Mouse (Mus musculus) adrenal gland, postnatal 10 days (tissue): Measurements from ENCODE around the gene 4931406P16Rik. TPM values are rescaled to one million over a fixed set of nuclear protein-coding genes. Genes with fewer than 3 reads are reported as not detected.
A peak's percentile ranks its signal among the peaks of the same experiment; 100 is the strongest.

ENCODE experiments used
- DNase-seq: peaks from one replicate; pipeline ENCODE4 v3.0.0; 2021; ENCODE audit warnings: mixed read lengths
- total RNA-seq, 2 experiments: library from RNA; stranded (reverse); gene quantifications; 2 replicates each; pipeline ENCODE4 v1.2.3; 2021

The 4931406P16Rik gene
- total RNA-seq, 2 experiments from 2014 or later, result 89.4 to 114 TPM

DNA sequence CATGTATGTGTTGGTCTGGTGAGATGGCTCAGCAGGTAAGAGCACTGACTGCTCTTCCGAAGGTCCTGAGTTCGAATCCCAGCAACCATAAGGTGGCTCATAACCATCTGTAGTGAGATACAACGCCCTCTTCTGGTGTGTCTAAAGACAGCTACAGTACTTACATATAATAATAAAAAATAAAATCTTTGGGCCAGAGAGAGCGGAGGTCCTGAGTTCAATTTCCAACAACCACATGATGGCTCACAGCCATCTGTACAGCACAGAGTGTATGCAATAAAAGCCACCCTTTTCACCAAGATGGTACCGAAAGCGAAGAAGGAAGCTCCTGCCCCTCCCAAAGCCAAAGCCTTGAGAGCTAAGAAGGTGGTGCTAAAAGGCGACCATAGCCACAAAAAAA is 62.6 kb downstream of the 4931406P16Rik start, which contains the start of gene Gm6096:
TSS of gene Gm6096 (plus strand) at position 301 of the 400 bp plus-strand sequence.
- no peak for DNase-seq

DNA sequence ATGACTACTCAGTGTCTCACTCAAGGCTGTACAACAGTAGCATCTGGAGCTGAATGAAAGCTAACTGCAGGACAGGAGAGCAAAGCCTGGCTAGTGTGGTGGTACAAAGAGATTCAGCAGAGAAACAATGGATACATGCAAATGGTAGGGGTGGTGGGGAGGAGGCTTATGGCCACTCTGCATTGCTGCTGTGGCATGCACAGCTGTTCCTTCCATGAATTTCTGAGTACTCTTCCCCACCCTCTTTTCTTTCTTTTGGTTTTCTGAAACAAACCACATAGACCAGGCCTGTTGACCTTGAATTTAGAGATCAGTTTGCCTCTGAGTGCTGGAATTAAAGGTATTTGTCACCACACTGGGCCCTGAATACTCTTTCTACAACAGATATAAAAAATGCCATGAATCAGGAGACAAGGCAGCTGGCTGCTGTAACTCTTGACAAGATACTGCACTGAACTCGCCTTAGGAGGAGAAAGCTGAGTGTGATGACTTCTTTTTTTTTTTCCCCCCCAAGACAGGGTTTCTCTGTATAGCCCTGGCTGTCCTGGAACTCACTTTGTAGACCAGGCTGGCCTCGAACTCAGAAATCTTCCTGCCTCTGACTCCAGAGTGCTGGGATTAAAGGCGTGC is 66.4 kb downstream of the 4931406P16Rik start:
- DNase-seq, result no peak

DNA sequence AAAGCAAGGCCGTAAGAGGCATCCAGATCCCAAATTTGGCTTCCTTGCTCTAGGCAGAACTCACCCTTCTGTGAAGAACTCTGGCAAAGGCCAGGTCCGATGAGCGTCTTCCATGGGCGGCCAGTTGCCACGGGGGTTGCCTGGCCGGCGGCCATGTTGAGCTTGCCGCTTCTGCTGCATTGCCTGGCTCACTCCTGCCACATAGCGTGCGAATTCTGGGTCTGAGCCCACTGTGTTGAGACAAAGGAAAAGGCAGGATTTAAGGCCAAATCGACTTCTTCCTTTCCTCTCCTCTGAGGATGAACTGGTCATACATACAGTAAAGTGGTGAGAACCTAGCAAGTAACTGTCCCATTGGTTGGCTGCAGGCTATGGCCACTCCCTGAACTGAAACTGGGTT is 71.2 kb downstream of the 4931406P16Rik start:
- no peak for DNase-seq

DNA sequence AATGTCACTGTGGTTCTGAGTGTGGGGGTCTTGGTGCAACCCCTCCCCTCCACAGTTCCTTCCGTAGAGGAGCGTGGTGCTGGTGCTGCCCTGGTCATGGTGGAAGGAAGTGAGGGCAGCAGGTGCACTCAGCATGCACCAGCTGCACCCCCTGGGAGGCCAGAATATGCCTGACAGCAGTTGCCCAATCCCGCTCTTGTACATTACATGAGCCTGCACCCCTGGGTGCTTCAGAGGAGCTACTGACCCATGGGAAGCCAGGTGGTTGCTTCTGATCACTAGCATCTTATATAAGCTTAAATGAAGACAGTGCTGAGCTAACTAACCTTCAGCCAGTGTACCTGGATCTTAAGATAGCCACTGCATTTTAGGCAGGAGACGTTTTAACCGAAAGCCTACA is 75.3 kb downstream of the 4931406P16Rik start:
- DNase-seq, result no peak

DNA sequence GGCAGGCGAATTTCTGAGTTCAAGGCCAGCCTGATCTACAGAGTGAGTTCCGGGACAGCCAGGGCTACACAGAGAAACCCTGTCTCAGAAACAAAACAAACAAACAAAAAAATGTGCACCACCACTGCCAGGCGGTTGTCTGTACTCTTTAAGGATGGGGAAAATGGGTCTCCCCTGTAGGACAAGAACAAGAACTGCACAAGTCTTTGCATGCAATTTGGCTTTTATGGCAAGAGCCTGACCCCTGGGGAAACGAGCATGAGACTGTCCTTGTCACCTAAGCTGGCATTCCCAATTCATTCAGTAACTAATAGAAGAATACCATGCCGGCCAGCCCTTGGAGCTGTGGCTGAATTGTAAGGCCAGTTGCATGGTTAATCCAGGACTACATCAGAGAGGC is 77.7 kb downstream of the 4931406P16Rik start:
- DNase-seq, result no peak

DNA sequence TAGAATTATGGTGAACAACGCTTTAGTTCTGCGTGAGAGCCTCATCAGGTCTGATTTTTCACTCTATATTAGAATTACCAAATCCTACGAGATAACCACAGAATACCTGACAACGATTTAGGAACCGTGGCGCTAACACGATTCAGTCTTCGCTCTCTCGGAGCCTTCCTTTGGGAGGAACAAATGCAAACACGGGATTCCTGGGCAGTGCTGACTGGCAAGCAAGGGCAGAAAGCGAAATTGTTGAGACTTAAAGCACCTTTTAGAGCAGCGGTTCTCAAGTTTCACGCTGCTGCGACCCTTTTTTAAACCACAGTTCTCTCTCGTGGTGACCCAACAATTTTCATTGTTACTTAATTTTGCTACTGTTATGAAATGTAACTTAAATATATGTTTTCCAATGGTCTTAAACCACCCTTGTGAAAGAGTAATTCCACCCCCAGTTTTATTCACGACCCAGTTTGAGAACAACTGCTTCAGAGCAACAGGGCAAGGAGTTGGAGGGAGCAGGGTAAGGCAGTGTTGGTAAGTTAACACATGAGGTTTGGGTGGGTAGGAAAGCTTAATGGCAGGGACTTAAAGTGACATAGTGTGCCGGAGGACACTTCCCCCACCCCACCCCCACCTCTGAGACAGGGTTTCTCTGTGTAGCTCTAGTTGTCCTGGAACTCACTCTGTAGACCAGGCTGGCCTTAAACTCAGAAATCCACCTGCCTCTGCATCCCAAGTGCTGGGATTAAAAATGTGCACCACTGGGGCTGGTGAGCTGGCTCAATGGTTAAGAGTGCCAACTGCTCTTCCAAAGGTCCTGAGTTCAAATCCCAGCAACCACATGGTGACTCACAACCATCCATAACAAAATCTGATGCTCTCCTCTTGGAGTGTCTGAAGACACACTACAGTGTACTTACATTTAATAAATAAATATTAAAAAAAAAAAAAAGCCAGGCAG is 78.5 kb downstream of the 4931406P16Rik start:
- DNase-seq, result no peak

DNA sequence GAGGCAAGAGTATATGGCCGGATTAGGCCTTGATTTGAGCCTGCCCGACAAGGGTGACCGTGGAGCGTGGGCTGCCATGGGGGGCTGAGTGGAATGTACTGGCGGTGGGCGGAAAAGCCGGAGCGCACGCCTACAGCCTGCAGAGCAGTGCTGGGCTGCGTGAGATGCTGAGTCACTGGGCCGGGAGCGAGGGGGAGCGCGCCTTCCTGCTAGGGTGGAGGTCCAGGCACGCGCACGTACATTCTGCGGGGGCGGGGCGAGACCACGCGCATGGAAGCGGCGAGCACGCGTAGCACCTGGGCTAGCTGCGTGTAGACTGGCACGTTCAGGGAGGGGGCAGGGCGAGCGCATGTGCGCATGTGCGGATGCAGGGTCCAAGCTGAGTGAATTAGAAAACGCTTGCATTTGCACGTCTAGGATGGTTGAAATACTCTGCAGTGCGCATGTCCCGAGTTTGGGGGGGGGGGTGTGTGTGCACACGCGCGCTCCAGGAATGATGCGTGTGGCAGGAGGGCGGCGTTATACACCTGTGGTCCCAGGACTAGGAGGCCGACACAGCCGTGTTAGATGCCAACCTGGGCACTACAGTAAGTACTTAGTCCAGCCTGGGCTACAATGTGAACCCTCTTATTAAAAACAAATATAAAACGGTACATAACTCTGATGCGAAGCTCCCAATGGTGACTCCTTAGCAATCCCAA is 79.3 kb downstream of the 4931406P16Rik start:
- DNase-seq, result peak; percentile 99

DNA sequence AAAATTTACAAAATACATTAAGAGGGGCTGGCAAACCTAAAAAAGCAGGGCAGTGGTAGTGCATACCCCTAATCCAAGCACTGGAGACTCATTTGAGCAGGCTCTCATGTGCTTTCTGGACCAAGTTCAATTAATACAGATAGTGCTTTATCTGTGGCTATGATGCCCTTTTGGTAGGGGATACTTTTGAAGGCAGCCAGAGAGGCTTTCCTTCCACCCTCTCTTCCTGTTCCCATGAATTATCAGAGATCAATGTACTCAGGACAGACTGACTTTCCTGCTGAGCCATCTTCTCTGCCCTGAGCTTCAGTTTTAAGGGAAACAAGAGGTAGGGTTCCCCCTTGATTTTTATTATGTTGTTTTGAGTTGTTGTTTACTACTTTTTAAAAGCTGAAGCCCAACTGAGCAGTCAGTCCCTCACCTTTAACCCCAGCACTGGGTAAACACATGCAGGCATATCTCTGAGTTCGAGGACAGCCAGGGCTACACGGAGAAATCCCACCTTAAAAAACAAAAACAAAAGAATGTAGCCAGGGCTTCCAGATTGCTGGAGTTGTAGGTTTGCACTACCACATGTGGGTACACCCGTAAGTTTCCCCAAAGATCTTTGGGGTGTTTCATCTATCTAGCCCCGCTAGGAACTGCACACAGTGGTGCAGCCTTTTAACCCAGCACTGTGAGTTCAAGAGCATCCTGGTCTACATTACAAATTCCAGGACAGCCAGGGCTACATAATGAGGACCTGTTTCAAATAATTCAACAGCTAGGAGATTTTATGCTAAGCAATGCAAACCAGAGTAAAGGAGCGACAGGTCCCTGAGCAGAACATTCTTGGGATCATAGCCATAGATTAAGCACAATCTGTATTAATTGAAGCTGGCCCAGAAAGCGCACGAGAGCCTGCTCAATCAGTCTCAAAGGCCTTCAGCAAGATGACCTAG is 80.3 kb downstream of the 4931406P16Rik start:
- DNase-seq, result no peak

DNA sequence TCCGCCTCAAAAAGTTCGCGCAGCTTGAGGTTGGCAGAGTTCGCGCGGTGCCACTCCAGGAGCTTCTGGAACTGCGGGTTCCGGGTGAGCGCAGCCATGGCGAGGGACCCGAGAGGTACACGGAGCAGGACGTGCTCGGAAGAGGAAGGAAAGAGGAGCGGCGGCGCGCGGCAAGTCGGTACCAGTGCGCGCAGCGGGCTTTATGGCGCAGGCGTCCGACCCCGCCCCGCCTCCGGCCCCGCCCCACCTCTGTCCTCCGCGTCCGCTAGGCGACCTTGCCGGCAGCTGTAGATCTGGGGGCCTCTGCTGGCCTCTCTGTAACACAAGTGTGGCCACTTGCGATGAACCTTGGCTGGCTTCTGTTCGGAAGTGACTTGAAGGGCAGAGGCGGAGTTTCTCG is 83.2 kb downstream of the 4931406P16Rik start, which contains the start of gene Gpi1:
TSS of gene Gpi1 (minus strand) at position 221 of the 400 bp plus-strand sequence.
- DNase-seq, result peak; percentile 90

DNA sequence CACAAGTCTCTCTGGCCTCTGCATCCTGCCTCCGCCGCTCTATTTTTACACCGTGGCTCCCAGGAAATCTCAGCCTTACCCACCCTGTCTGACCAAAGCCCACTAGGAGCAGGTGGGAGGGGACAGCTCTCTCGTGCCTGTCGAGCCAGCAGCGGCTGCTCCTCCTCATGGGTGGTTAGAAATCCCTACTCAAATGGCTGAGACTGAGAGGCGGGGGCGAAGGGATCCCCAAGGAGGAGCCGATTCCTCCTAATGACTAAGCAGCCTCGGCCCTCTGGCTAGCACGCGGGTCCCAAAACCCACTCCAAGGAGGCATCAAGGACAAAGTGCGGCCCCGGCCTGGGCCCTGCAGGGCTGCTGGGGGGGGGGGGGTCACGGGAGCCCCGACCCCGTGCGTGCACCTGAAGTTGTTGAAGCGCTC is 83.7 kb downstream of the 4931406P16Rik start:
- DNase-seq, result peak; percentile 63

DNA sequence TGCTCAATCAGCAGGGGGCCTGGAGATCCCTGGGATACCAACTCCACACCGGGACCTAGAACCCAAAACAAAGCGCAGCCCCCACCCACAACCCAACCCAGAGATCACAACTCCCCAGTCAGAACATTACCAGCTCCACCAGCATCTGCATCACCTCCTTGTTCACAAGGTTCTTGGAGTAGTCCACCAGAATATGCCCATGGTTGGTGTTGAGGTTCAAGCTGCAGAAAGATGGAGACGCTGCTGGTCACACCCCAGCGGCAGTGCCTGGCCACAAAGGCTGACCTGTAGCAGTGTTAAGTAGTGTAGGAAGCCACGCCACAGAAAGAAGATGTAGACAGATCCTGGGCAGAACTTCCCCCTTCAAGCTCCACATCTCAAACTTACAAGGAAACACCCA is 84.2 kb downstream of the 4931406P16Rik start:
- no peak for DNase-seq

DNA sequence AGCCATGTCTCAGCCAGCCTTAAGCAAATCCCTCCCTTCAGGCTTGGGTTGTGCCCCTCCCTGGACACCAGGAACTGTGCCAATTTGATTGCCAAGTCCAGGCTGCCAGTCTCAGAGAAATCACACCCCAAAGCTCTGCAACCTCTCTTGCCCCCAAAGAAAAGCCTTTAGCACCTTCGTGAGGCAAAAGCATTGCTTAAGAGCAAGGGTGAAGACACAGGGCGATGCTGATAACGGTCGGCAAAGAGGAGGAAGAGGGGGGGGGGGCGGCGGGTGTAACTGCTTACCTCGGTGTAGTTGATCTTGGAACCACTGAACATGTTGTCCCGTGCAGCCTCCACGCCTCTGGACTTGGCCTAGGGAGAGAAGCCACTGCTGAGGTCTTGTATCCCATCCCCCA is 84.7 kb downstream of the 4931406P16Rik start:
- DNase-seq, result peak; percentile 71

DNA sequence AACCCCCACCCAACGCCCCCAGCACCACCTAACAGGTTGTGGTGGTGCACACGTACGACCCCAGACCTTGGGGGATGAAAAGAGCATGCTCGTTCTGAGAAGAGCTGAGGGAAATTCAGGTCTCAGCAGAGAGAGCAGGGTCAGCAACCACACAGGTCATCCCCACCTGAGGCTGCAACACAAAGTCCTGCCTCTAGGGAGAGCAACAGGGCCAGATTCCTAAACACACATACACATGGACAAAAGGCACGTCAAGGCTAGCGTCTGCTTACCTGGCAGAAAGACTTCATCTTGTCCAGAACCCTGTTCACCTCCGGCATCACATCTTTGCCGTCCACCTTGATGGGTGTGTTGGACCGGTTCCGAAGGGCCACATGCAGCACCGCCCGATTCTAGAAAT is 86.5 kb downstream of the 4931406P16Rik start:
- DNase-seq, result no peak

DNA sequence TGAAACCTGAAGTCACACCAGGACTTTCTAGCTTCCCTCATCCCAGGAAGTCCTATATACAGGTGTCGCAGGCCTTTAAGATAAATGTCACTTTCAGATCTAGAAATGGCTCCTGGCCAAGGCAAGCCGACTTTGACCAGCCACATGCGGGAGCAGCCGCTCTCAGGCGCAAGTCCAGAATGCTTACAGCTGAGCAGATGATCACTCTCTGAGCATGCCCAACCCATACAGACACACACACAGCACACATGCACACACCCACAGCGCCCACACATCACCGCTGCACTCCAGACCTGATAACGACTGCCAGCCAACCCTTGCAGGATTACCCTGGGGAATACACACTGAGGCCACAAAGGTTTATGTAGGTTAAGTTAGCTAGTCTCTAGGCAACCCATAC is 87.3 kb downstream of the 4931406P16Rik start:
- no peak for DNase-seq

DNA sequence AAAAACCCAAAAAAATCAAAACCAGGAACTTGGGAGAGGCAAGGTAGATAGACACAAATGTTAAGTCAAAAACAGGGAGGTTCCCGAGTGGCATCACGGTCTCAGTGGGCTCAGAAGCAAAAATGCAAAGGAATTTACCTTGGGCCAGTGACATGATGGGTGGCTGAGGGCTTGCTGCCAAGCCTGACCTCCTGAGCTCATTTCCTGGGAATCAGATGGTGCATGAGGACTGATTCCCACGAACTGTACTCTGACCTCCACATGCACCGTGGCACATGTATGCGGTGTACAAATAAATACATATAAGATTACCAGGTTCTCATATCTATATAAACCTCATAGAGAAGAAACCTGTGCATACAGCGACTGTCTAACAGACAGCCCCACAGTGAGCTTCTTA is 89.0 kb downstream of the 4931406P16Rik start:
- DNase-seq, result peak; percentile 28

DNA sequence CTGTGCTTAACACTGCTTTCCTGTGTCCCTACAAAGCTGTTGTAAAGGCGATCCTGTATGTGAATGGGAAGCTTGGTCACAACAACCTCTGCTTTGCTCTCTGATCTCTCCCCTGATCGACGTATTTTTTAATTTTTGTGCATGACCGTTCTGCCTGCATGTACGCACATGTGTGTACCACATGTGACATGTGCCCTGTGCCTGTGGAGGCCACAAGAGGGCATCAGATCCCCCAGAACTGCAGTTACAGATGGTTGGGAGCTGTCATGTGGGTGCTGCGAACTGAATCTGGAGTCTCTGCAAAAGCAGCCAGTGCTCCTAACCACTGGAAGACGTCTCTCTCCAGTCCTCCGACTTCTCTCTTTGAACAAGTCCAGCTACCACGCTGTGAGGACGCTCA is 91.0 kb downstream of the 4931406P16Rik start:
- no peak for DNase-seq

DNA sequence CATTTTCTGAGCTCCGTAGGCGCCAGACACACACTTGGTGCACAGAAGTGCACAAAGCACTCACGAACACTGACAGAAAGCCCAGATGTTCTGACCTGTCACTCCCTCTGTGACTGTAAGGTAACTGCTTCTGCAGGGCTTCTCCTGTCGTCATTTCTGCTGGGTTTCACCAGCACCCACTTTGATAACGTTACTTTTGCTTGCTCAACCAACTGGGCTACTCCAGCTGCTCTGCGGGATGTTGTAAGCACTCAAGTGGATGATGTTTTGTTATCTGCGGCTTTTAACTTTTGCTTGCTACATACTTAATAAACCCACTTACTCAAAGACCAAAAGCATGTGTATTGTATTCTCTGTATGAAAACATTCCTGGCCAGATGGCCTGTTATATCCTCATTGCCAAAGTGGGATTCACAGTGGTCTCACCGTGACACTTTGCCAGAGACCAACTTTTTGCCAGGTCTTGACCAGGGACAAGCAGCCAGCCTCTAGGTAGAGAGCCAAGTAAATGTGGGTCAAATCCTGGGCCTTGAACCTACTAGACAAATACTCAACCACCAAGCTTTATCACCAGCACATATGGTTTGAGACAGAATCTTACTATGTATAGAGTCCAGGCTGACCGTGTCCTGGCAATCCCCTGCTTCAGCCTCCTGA is 91.6 kb downstream of the 4931406P16Rik start:
- no peak for DNase-seq

DNA sequence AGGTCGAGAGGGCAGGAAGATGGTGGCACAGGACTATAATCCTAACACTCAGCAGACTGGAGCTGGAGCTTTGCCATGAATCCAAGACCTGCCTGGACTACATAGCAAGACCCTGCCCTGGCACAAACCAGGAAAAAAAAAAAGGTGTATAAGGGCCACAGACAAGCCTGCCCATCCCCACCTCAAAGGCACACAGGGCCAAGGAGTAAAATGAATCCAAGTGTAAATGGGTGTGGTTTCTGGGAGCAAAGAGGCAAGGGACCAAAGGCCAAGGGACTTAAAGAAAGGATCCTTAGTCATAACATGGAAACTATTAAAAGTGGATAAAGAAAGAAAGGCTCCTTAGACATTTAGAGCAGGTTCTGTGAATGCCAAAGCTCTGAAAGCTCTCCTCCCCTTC is 94.9 kb downstream of the 4931406P16Rik start:
- DNase-seq, result no peak

DNA sequence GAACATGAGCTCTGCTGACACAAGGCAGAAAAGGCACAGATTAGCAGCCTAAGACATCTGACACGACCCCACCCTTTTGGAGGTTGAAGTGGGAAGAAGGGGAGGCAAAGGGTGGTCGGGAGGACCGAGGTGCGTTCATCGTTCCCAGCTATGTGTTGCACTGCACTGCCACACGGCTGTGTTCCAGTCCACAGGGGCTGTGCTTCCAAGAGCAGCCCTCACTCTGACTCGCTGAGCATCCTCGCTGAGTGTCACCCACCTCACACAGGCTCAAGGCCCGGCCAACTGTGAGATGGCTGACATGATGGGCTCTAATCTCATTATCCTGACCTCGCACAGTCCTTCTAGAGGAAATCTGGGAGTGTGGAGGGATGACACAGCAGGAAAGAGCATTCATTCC is 96.9 kb downstream of the 4931406P16Rik start:
- no peak for DNase-seq

DNA sequence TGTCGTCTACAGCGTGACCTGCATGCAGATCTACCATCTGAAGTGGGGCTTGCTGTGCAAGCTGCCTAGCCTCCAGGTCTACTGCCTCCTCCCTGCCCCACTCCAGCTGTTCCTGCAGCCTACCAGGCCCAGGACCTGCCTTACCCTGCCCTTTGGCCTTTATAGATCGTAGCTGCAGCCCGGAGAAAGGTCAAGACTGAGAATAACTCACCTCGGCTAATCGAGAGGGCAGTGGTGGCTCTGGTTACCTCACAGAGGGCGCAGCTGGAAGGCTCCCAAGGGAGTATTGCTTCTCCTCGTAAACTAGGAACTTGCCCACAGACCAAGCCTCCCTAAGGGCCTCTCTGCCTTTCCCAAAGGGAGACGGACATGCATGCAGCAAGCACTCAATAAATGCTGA is 97.9 kb downstream of the 4931406P16Rik start:
- DNase-seq, result peak; percentile 32

DNA sequence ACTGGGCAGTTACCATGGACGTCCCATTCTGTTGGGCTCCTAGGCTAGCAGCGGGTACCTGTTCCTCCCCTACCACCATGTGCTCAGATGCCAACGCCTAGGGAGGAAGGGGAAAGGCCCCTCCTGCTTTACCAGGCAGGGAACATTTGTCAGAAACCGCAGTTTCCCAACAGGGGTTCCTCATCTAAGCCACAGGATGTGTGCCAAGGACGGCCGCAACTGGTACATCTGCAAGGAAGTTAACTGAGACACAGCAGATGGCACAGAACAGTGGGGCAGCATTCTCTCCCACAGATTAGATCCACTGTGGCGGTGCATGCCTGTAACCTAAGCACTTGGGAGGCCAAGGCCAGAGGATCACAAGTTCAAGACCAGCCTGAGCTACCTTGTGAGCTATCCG is 98.7 kb downstream of the 4931406P16Rik start:
- DNase-seq, result no peak
